Mouse (Mus musculus): Measurements from ENCODE around the gene Cdc42ep3.

The Cdc42ep3 gene

GRCm38 (mm10) chr17:79354444-79355270 lies at the start of gene Cdc42ep3:
Gene Cdc42ep3 (minus strand): TSS chr17:79355091.
- DNase-seq (ENCODE audit: extremely low read depth, low read depth): no peak

- DNase-seq (ENCODE audit: extremely low read depth, low read depth): no peak
Observed at GRCm38 (mm10) chr17:79400356-79400755, 45.5 kb upstream of the Cdc42ep3 start.

GRCm38 (mm10) chr17:79398416-79398815 lies 43.5 kb upstream of the Cdc42ep3 start:
- DNase-seq (ENCODE audit: extremely low read depth, low read depth): no peak

- DNase-seq (ENCODE audit: extremely low read depth, low read depth): no peak
Observed at GRCm38 (mm10) chr17:79394799-79395198, 39.9 kb upstream of the Cdc42ep3 start.

GRCm38 (mm10) chr17:79393886-79394285 lies 39.0 kb upstream of the Cdc42ep3 start:
- DNase-seq (ENCODE audit: extremely low read depth, low read depth): no peak

- DNase-seq (ENCODE audit: extremely low read depth, low read depth): no peak
Observed at GRCm38 (mm10) chr17:79387465-79388066, 32.7 kb upstream of the Cdc42ep3 start.

- DNase-seq (ENCODE audit: extremely low read depth, low read depth): no peak
Observed at GRCm38 (mm10) chr17:79381485-79381884, 26.6 kb upstream of the Cdc42ep3 start.

- DNase-seq (ENCODE audit: extremely low read depth, low read depth): no peak
Observed at GRCm38 (mm10) chr17:79379191-79379590, 24.3 kb upstream of the Cdc42ep3 start.

GRCm38 (mm10) chr17:79376434-79377210 lies 21.7 kb upstream of the Cdc42ep3 start:
- DNase-seq (ENCODE audit: extremely low read depth, low read depth): no peak

- DNase-seq (ENCODE audit: extremely low read depth, low read depth): no peak
Observed at GRCm38 (mm10) chr17:79372973-79373372, 18.1 kb upstream of the Cdc42ep3 start.

GRCm38 (mm10) chr17:79364749-79365450 lies 10.0 kb upstream of the Cdc42ep3 start:
- DNase-seq (ENCODE audit: extremely low read depth, low read depth): no peak

- no peak for DNase-seq (ENCODE audit: extremely low read depth, low read depth)
Observed at GRCm38 (mm10) chr17:79356071-79356601, 1.2 kb upstream of the Cdc42ep3 start.

GRCm38 (mm10) chr17:79355271-79355991 lies 540 bp upstream of the Cdc42ep3 start:
- DNase-seq (ENCODE audit: extremely low read depth, low read depth): no peak

- no peak for DNase-seq (ENCODE audit: extremely low read depth, low read depth)
Observed at GRCm38 (mm10) chr17:79354174-79354443, 782 bp downstream of the Cdc42ep3 start.

- no peak for DNase-seq (ENCODE audit: extremely low read depth, low read depth)
Observed at GRCm38 (mm10) chr17:79353446-79354173, 1.3 kb downstream of the Cdc42ep3 start.

GRCm38 (mm10) chr17:79350751-79351191 lies 4.1 kb downstream of the Cdc42ep3 start:
- no peak for DNase-seq (ENCODE audit: extremely low read depth, low read depth)

GRCm38 (mm10) chr17:79349371-79349770 lies 5.5 kb downstream of the Cdc42ep3 start:
- no peak for DNase-seq (ENCODE audit: extremely low read depth, low read depth)

- DNase-seq (ENCODE audit: extremely low read depth, low read depth): no peak
Observed at GRCm38 (mm10) chr17:79347920-79348589, 6.8 kb downstream of the Cdc42ep3 start.

- DNase-seq (ENCODE audit: extremely low read depth, low read depth): no peak
Observed at GRCm38 (mm10) chr17:79347291-79347690, 7.6 kb downstream of the Cdc42ep3 start.

All from MEL-GATA-1-ER (cell line).